Mouse (Mus musculus) hindbrain, embryonic 15.5 days (tissue): ENCODE measurements around the gene Efcab10. TPM values are rescaled to one million over a fixed set of nuclear protein-coding genes. Genes with fewer than 3 reads are reported as not detected.

ENCODE experiments used
- ATAC-seq: fragments of 200-750 bp; cut with Nextera tagmentation; 2 replicates; pipeline ENCODE4 v1.8.0; 2017; ENCODE audit warnings: low read depth, moderate number of reproducible peaks, moderate TSS enrichment; ENCODE audit not compliant: low FRiP score
- H3K27ac ChIP-seq: fragments of 300-500 bp; sonication (generic); replicated peaks from 2 replicates; pipeline ENCODE4 v1.5.1; 2015; ENCODE audit warnings: mild to moderate bottlenecking, inconsistent platforms
- H3K27me3 ChIP-seq: fragments of 300-500 bp; sonication (generic); 2 replicates; pipeline ENCODE4 v1.6.1; 2015; ENCODE audit warnings: control low read depth, inconsistent platforms
- H3K36me3 ChIP-seq: fragments of 300-500 bp; sonication (generic); 2 replicates; pipeline ENCODE4 v1.6.1; 2015; ENCODE audit warnings: control low read depth, inconsistent platforms
- H3K4me1 ChIP-seq: fragments of 300-500 bp; sonication (generic); replicated peaks from 2 replicates; pipeline ENCODE4 v1.6.1; 2015; ENCODE audit warnings: control low read depth, inconsistent platforms
- H3K4me2 ChIP-seq: fragments of 300-500 bp; sonication (generic); 2 replicates; pipeline ENCODE4 v1.6.1; 2015; ENCODE audit warnings: moderate library complexity, mild to moderate bottlenecking, inconsistent platforms
- H3K4me3 ChIP-seq: fragments of 300-500 bp; sonication (generic); 2 replicates; pipeline ENCODE4 v1.5.1; 2015; ENCODE audit warnings: mild to moderate bottlenecking, inconsistent platforms
- H3K9ac ChIP-seq: fragments of 300-500 bp; sonication (generic); 2 replicates; pipeline ENCODE4 v1.6.1; 2015; ENCODE audit warnings: inconsistent platforms
- H3K9me3 ChIP-seq: fragments of 300-500 bp; sonication (generic); 2 replicates; pipeline ENCODE4 v1.6.1; 2016; ENCODE audit warnings: control low read depth, inconsistent platforms
- WGBS: fragments of 180-500 bp; shearing (Covaris S2); methylation state at CpG from one replicate; pipeline ENCODE4 v1.1.7; 2015; 5-methylcytosine and 5-hydroxymethylcytosine counted together
- polyA plus RNA-seq: library from polyadenylated mRNA; unstranded; fragments of >200 nt; fragmentation: Nextera tagmentation; extraction: Ambion mirVana; gene quantifications from 2 replicates; pipeline ENCODE4 v1.2.1, GENCODE M21; 2015

Gene Efcab10
- polyA plus RNA-seq, 1 experiment from 2014 or later: 3.8 TPM

DNA sequence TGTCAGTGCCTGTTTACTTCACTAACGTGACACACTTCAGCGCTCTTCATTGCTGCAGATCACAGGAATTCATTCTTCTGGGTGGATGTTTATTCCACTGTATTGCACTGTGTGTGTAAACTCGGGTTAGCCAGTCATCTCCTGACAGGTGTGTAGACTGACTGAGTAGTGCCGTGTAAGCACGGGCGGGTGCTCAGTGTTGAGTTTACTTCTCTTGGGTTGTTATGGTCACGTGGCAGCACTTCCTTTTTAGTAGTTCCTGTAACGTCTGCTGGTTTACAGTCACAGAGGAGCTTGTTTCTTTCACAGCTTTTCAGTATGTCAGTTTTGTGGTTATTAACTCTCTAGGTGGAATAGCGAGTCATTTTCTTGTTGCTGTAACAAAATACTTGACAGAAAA is 39.2 kb downstream of the Efcab10 start:
- H3K9me3 ChIP-seq: no peaks in the 10 kb centered on the region
- peaks cover 9% of the 10 kb centered on the region for H3K36me3 ChIP-seq
- no peak overlapping the region for H3K4me3 ChIP-seq
- no peak for ATAC-seq
- H3K9ac ChIP-seq: no peak overlapping the region
- H3K4me1 ChIP-seq: peaks cover 10% of the 10 kb centered on the region
- H3K27ac ChIP-seq: no peak overlapping the region
- WGBS: 89% methylated on average over 9 of the region's 9 CpGs
- no peaks in the 10 kb centered on the region for H3K27me3 ChIP-seq
- H3K4me2 ChIP-seq: no peak overlapping the region

DNA sequence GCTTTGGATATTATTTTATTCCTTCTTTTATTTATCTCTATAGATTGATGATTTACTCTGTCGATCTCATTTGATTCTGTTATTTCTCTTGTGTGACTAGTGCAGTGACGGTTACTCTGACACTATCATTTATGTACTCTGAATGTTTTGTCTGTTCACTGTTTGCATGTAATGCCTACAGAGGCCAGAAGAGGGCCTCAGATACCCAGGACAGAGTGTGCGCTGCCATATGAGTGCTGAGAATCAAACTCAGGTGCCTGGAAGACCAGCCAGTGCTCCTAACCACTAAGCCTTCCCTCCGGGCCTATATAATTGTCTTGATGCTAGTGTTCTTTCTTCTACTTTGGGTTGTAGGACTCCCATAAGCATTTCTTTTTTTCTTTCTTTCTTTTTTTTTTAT is 40.1 kb downstream of the Efcab10 start:
- H3K4me2 ChIP-seq: no peak overlapping the region
- H3K9ac ChIP-seq: no peak overlapping the region
- H3K36me3 ChIP-seq: peaks cover 16% of the 10 kb centered on the region
- no peak for ATAC-seq
- no peak overlapping the region for H3K4me3 ChIP-seq
- H3K27me3 ChIP-seq: no peaks in the 10 kb centered on the region
- no peak overlapping the region for H3K27ac ChIP-seq
- no peaks in the 10 kb centered on the region for H3K9me3 ChIP-seq
- WGBS: 98% methylated on average over 4 of the region's 4 CpGs
- peaks cover 10% of the 10 kb centered on the region for H3K4me1 ChIP-seq

Other genes with a start within 250 kb of the Efcab10 start
- 19.3 and 23.6 TPM in 2 replicates for gene Atxn7l1, start 247.2 kb upstream of the Efcab10 start, polyA plus RNA-seq
- gene Twistnb, start 34.8 kb downstream of the Efcab10 start, polyA plus RNA-seq: 38.9 and 46.4 TPM in 2 replicates